Mouse (Mus musculus) midbrain, postnatal 0 days (tissue): ENCODE measurements at regions not wholly inside any gene's neighbourhood (a gene's known extent, or its start where the extent isn't known, plus 50 kb on each side); places are given as distances from the start of the nearest gene placed in this dataset.
"Not testable (repeated sequence)": the region's sequence is repeated elsewhere in the genome, so short reads cannot be mapped to it uniquely, and the experiment has no call there.

Experiments
- ATAC-seq: fragments of 200-750 bp; cut with Nextera tagmentation; 2 replicates; pipeline ENCODE4 v1.8.0; 2017; ENCODE audit warnings: moderate number of reproducible peaks, mild to moderate bottlenecking, moderate TSS enrichment, moderate library complexity; ENCODE audit not compliant: low FRiP score
- DNase-seq: peaks from one replicate; pipeline ENCODE4 v3.0.0-alpha.2; 2015; ENCODE audit warnings: low spot score
- H3K27ac ChIP-seq: fragments of 300-500 bp; sonication (generic); 2 replicates; pipeline ENCODE4 v1.5.1; 2014; ENCODE audit warnings: low read depth, mild to moderate bottlenecking, low read length, mixed read lengths
- H3K27me3 ChIP-seq: fragments of 300-500 bp; sonication (generic); 2 replicates; pipeline ENCODE4 v1.6.1; 2014; ENCODE audit warnings: low read length, control low read depth, mixed read lengths; ENCODE audit not compliant: insufficient read depth
- H3K36me3 ChIP-seq: fragments of 300-500 bp; sonication (generic); 2 replicates; pipeline ENCODE4 v1.6.1; 2014; ENCODE audit warnings: low read length, control low read depth, mixed read lengths; ENCODE audit not compliant: insufficient read depth
- H3K4me1 ChIP-seq: fragments of 300-500 bp; sonication (generic); 2 replicates; pipeline ENCODE4 v1.6.1; 2014; ENCODE audit warnings: mild to moderate bottlenecking, control low read depth, antibody characterized with exemption, low read length, mixed read lengths; ENCODE audit not compliant: insufficient read depth
- H3K4me2 ChIP-seq: fragments of 300-500 bp; sonication (generic); 2 replicates; pipeline ENCODE4 v1.6.1; 2014; ENCODE audit warnings: low read depth, mild to moderate bottlenecking, low read length, mixed read lengths; ENCODE audit not compliant: poor library complexity, severe bottlenecking
- H3K4me3 ChIP-seq: fragments of 300-500 bp; sonication (generic); 2 replicates; pipeline ENCODE4 v1.5.1; 2014; ENCODE audit warnings: low read depth, mild to moderate bottlenecking, low read length, moderate library complexity
- H3K9ac ChIP-seq: fragments of 300-500 bp; sonication (generic); replicated peaks from 2 replicates; pipeline ENCODE4 v1.6.1; 2014; ENCODE audit warnings: mild to moderate bottlenecking, low read length, moderate library complexity, mixed read lengths; ENCODE audit not compliant: poor library complexity, severe bottlenecking
- H3K9me3 ChIP-seq: fragments of 300-500 bp; sonication (generic); 2 replicates; pipeline ENCODE4 v1.6.1; 2016; ENCODE audit warnings: low read length, control low read depth
- CTCF ChIP-seq: IDR thresholded peaks from 2 replicates; pipeline ENCODE4 v1.5.1; 2016; ENCODE audit warnings: antibody characterized with exemption, mild to moderate bottlenecking
- WGBS: fragments of 180-500 bp; shearing (Covaris S2); extraction: QIAGEN DNeasy Blood & Tissue Kit; methylation state at CpG from one replicate; pipeline ENCODE4 v1.1.7; 2014; 5-methylcytosine and 5-hydroxymethylcytosine counted together

DNA sequence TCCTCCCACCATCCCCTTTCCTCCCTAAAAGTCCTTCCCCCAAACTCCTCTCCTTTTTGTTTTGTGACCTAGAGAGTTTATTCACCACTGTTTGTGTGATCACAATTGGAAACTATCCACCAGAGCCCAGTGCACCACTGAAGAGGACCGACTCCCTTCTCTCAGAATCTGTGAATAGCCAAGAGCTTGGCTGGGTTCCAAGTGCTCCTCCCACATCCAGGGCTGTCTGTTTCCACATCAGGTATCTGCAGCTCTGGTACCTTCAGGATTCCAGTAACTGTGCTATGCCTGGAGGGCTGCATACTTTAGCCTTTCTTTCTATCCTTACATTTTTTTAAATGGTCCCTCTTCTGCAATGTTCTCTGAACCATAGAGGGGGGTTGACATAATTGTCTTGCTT lies 180.5 kb upstream of the Masp1 start:
- no peak for TF ChIP-seq CTCF
- Histone ChIP-seq H3K27me3 (no peaks in the 10 kb centered on the region), H3K4me2 (no peak overlapping the region), H3K4me3 (no peak overlapping the region), H3K36me3 (no peaks in the 10 kb centered on the region), H3K9ac (no peak overlapping the region), H3K9me3 (no peaks in the 10 kb centered on the region), H3K27ac (no peak overlapping the region), H3K4me1 (no peaks in the 10 kb centered on the region)
- DNase-seq (peak; percentile 21), ATAC-seq (no peak)
- WGBS, result 26% methylated on average over 1 of the region's 1 CpGs

GRCm38 (mm10) chr16:23694226-23694625 lies 173.6 kb upstream of the Masp1 start:
- ATAC-seq, result not testable (repeated sequence)

DNA sequence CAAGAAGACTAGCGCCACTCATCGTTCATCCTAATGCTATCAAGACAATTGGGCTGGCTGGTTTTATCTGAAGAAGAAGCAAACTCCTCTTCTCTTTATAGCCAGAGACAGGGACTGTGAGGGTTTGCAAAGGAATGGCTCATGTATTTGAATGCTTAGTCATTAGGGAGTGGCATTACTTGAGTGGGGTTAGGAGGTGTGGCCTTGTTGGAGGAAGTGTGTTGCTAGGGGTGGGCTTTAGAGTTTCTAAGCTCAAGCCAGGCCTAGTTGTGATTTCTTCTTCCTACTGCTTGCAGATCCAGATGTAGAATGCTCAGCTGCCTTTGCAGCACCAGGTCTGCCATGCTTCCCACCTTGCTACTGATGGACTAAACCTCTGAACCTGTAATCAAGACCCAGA lies 169.4 kb upstream of the Masp1 start:
- H3K27me3 ChIP-seq, result no peaks in the 10 kb centered on the region
- no peak overlapping the region for H3K4me3 ChIP-seq
- H3K4me1 ChIP-seq, result no peaks in the 10 kb centered on the region
- DNase-seq, result no peak
- H3K9me3 ChIP-seq, result no peaks in the 10 kb centered on the region
- H3K36me3 ChIP-seq, result no peaks in the 10 kb centered on the region
- WGBS, result 97% methylated on average over 2 of the region's 2 CpGs
- ATAC-seq, result no peak
- no peak for TF ChIP-seq CTCF
- H3K4me2 ChIP-seq, result no peak overlapping the region
- no peak overlapping the region for H3K9ac ChIP-seq
- no peak overlapping the region for H3K27ac ChIP-seq

More at GRCm38 (mm10) chr16:23694226-23694625, 173.6 kb upstream of the Masp1 start:
- not testable (repeated sequence) for H3K4me2 ChIP-seq, H3K36me3 ChIP-seq, H3K27ac ChIP-seq, H3K9me3 ChIP-seq, DNase-seq, H3K4me1 ChIP-seq, H3K9ac ChIP-seq, H3K27me3 ChIP-seq, H3K4me3 ChIP-seq

GRCm38 (mm10) chr16:23686783-23687182 lies 166.2 kb upstream of the Masp1 start:
- no peak for ATAC-seq
- Histone ChIP-seq H3K27ac (no peak overlapping the region), H3K4me3 (no peak overlapping the region), H3K9ac (no peak overlapping the region), H3K4me1 (no peaks in the 10 kb centered on the region), H3K4me2 (no peak overlapping the region), H3K27me3 (no peaks in the 10 kb centered on the region), H3K36me3 (no peaks in the 10 kb centered on the region), H3K9me3 (no peaks in the 10 kb centered on the region)
- 67% methylated on average over 8 of the region's 8 CpGs for WGBS
- TF ChIP-seq CTCF, result no peak
- DNase-seq, result no peak

GRCm38 (mm10) chr16:23680434-23680833 lies 159.8 kb upstream of the Masp1 start:
- no peak for ATAC-seq
- no peaks in the 10 kb centered on the region for H3K27me3 ChIP-seq
- H3K4me2 ChIP-seq, result no peak overlapping the region
- TF ChIP-seq CTCF, result no peak
- H3K9ac ChIP-seq, result no peak overlapping the region
- no peaks in the 10 kb centered on the region for H3K36me3 ChIP-seq
- H3K4me3 ChIP-seq, result no peak overlapping the region
- H3K9me3 ChIP-seq, result no peaks in the 10 kb centered on the region
- no peak for DNase-seq
- WGBS, result 74% methylated on average over 2 of the region's 2 CpGs
- H3K27ac ChIP-seq, result no peak overlapping the region
- H3K4me1 ChIP-seq, result no peaks in the 10 kb centered on the region

DNA sequence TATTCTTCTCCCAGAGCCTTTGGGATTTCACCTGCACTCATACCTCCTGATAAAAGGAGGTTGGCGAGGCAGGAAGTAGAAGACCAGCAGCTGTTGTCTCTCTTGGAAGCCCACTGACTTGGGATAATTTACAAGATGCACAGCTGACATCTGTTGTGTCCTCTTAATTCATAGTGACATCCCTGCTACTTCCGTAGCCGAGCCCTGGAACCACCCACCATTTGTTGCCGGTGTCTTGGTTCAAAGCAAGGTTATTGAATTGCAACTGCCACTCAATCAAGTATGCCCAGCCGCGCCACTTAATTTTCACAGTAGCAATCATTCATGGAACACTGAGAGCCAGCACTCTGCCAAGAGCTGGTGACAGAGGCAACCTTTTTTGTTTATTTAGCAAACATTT lies 151.8 kb upstream of the Masp1 start:
- WGBS, result 38% methylated on average over 6 of the region's 6 CpGs
- ATAC-seq, result no peak
- Histone ChIP-seq H3K27me3 (no peaks in the 10 kb centered on the region), H3K27ac (no peak overlapping the region), H3K9me3 (no peaks in the 10 kb centered on the region), H3K4me1 (no peaks in the 10 kb centered on the region), H3K4me3 (no peak overlapping the region), H3K4me2 (no peak overlapping the region), H3K9ac (no peak overlapping the region), H3K36me3 (no peaks in the 10 kb centered on the region)
- TF ChIP-seq CTCF, result no peak
- DNase-seq, result peak; percentile 67

DNA sequence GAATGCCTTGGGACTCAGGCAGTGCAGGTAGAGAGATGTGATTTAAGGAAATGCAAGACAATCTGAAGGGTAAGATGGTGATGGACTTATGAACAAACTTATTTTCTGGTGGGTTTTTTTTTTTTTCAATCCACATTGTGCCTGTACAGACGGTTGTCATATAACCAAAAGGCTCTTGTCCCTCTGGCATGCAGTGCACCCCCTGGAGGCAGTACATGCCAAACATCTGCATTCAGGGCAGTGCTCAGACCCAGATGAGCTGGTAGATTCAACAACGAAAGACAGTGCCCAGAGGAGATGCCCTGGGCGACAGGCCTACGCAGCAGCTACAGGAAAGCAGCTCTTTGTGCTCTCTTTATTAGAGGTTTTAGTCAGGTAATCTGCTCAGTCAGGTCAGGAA lies 149.5 kb upstream of the Masp1 start:
- no peak for DNase-seq
- 47% methylated on average over 4 of the region's 4 CpGs for WGBS

More for the DNA sequence above, 149.5 kb upstream of the Masp1 start:
- Histone ChIP-seq H3K27ac (no peak overlapping the region), H3K36me3 (no peaks in the 10 kb centered on the region), H3K9me3 (no peaks in the 10 kb centered on the region), H3K27me3 (no peaks in the 10 kb centered on the region), H3K4me1 (no peaks in the 10 kb centered on the region), H3K4me2 (no peak overlapping the region), H3K4me3 (no peak overlapping the region), H3K9ac (no peak overlapping the region)
- ATAC-seq, result no peak
- peak; percentile 43 for TF ChIP-seq CTCF
